Mouse (Mus musculus): ENCODE data around the gene Tnr.

DNA sequence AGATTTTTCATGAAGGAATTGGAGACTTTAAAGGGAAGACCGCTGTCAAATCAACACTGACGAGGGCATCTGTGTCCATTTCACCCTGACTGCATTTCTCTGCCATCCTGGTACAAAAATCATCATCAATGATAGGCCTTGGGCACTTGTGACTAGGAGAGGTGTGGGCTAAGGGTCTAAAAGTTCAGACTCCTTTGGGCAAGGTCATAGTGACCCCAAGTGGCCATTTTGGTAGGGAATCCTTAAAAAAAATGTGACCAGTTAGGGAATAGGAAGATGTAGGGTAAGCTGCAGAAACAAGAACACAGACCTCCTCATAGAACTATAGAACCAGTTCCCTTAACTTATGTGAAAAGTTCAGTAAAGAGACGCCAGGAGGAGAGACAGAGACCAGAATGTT is 355.1 kb downstream of the Tnr start:
- TF ChIP-seq POLR2A (IDR thresholded peaks at IDR 0.05; ENCODE audit: control insufficient read depth, extremely low read depth, insufficient read depth, low read length, poor library complexity) (no peak), CTCF (IDR thresholded peaks at IDR 0.05; ENCODE audit: borderline replicate concordance, control insufficient read depth, extremely low read depth, insufficient read depth, low read length, poor library complexity) (no peak)
